Mouse (Mus musculus): Measurements from ENCODE around the gene Clec2i. TPM values are rescaled to one million over a fixed set of nuclear protein-coding genes. Genes with fewer than 3 reads are reported as not detected.

Clec2i gene
- total and polyA plus RNA-seq, 3 experiments, result not detected

DNA sequence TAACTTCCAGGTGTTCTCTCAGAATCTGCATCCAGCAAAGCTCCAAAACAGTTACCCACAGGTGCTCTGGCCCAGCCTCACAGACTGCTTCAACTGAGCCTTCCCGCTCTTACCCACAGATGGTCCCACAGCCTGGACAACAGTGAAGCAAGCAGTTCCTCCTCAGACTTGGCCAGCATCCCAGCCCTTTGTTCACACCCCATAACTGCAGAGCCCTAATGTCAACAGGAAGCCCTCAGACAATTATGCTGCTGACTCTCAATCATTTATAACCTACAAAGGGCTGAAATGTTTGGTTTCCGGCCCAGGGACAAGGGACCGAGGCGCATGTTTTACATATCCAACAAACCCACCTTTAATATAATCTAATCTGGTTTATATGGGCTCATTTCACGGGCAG lies 31.1 kb upstream of the Clec2i start:
- TF ChIP-seq HCFC1 (IDR thresholded peaks at IDR 0.05; ENCODE audit: low read depth, low read length) (0 out of 2 replicates have a peak, but pooled peaks have one; percentile 39), POLR2AphosphoS5 (IDR thresholded peaks at IDR 0.05; ENCODE audit: borderline replicate concordance, low read depth, low read length) (no peak), MYC (IDR thresholded peaks at IDR 0.05; ENCODE audit: low read depth, low read length) (0 out of 2 replicates have a peak, but pooled peaks have one; percentile 22), ETS1 (IDR thresholded peaks at IDR 0.05; ENCODE audit: low read depth, low read length) (peak; percentile 77), MEF2A (IDR thresholded peaks at IDR 0.05; ENCODE audit: extremely low read depth, insufficient replicate concordance, low read depth, low read length, poor library complexity, severe bottlenecking) (no peak), RAD21 (IDR thresholded peaks at IDR 0.05; ENCODE audit: low read depth, low read length) (peak; percentile 3), MAX (IDR thresholded peaks at IDR 0.05; ENCODE audit: low read length) (peak; percentile 86), ELF1 (IDR thresholded peaks at IDR 0.05; ENCODE audit: low read depth, low read length) (0 out of 2 replicates have a peak, but pooled peaks have one; percentile 45), JUND (IDR thresholded peaks at IDR 0.05; ENCODE audit: low read depth, low read length) (no peak), SMC3 (IDR thresholded peaks at IDR 0.05; ENCODE audit: low read depth, low read length) (peak; percentile 36), MYB (IDR thresholded peaks at IDR 0.05; ENCODE audit: low read depth, low read length) (no peak), BHLHE40 (IDR thresholded peaks at IDR 0.05; ENCODE audit: borderline replicate concordance, low read depth, low read length) (0 out of 2 replicates have a peak, but pooled peaks have one; percentile 39), EP300 (IDR thresholded peaks at IDR 0.05; ENCODE audit: low read depth in 1 of 2, low read length in 2 of 2) (peak; percentile 52 to 53; a peak in 3 of 4 replicates), ZNF384 (IDR thresholded peaks at IDR 0.05; ENCODE audit: low read depth, low read length) (0 out of 2 replicates have a peak, but pooled peaks have one; percentile 63), MXI1 (IDR thresholded peaks at IDR 0.05; ENCODE audit: low read depth, low read length) (peak; percentile 57; the same call in 1 of the 2 replicates), TCF12 (IDR thresholded peaks at IDR 0.05; ENCODE audit: low read depth, low read length) (0 out of 2 replicates have a peak, but pooled peaks have one; percentile 14), CTCF (IDR thresholded peaks at IDR 0.05 in 2 of 3, conservative IDR thresholded peaks at IDR 0.05 in 1 of 3; ENCODE audit: control insufficient read depth in 1 of 3, insufficient read depth in 1 of 3, low read depth in 2 of 3, low read length in 3 of 3, poor library complexity in 1 of 3, severe bottlenecking in 1 of 3) (no peak), SIN3A (IDR thresholded peaks at IDR 0.05; ENCODE audit: low read length) (peak; percentile 60; the same call in 1 of the 2 replicates), RCOR1 (IDR thresholded peaks at IDR 0.05; ENCODE audit: low read depth, low read length) (peak; percentile 39; the same call in 1 of the 2 replicates)
- H3K9ac ChIP-seq (ENCODE audit: control insufficient read depth, low read depth, low read length, poor library complexity, severe bottlenecking), result no peak overlapping the region
- no peaks in the 10 kb centered on the region for H3K27me3 ChIP-seq (ENCODE audit: control insufficient read depth in 1 of 2, insufficient read depth in 2 of 2, low read length in 2 of 2)
- H3K9me3 ChIP-seq (replicated peaks; ENCODE audit: insufficient read depth, low read length), result no peaks in the 10 kb centered on the region
- no peaks in the 10 kb centered on the region for H3K79me2 ChIP-seq (ENCODE audit: control insufficient read depth, insufficient read depth, low read length, poor library complexity)
- DNase-seq (ENCODE audit: low read depth, low spot score), result peak; percentile 92
- H3K4me1 ChIP-seq (ENCODE audit: control insufficient read depth in 1 of 2, insufficient read depth in 2 of 2, low read length in 2 of 2), result peaks cover 0 to 5% of the 10 kb centered on the region in 2 experiments; a peak in 2 of 4 replicates
- H3K4me3 ChIP-seq (ENCODE audit: control insufficient read depth in 1 of 2, insufficient read depth in 1 of 2, low read depth in 2 of 2, low read length in 2 of 2), result no peak overlapping the region
- H3K36me3 ChIP-seq (ENCODE audit: control insufficient read depth in 1 of 2, insufficient read depth in 2 of 2, low read length in 2 of 2), result peaks cover 0 to 7% of the 10 kb centered on the region in 2 experiments; a peak in 2 of 4 replicates
- 0 out of 2 replicates have a peak overlapping the region, but pooled peaks have one; percentile 9 for H3K27ac ChIP-seq (ENCODE audit: control insufficient read depth, low read depth, low read length)

DNA sequence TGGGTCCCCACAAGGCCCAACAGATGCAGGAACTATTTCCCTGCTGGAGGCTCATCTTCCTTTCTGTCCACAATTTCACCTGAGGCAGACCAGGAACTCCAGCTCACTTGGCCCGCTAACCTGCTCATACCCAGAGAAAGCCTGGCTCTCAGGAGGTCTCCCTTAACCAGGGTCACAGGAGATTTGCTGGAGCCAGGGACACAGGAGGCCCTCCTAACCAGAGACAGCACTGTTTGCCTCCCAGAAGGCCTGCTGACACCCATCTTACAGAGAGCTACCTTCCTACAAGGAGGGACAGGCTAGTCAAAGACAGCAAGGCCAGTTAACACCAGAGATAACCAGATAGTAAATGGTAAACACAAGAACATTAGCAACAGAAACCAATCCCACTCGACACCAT lies 29.4 kb upstream of the Clec2i start:
- H3K9me3 ChIP-seq (replicated peaks; ENCODE audit: insufficient read depth, low read length), result no peaks in the 10 kb centered on the region
- H3K36me3 ChIP-seq (ENCODE audit: control insufficient read depth in 1 of 2, insufficient read depth in 2 of 2, low read length in 2 of 2), result peaks cover 0 to 7% of the 10 kb centered on the region in 2 experiments; a peak in 2 of 4 replicates
- H3K4me1 ChIP-seq (ENCODE audit: control insufficient read depth in 1 of 2, insufficient read depth in 2 of 2, low read length in 2 of 2), result peaks cover 0 to 5% of the 10 kb centered on the region in 2 experiments; a peak in 2 of 4 replicates
- no peak overlapping the region for H3K27ac ChIP-seq (ENCODE audit: control insufficient read depth, low read depth, low read length)
- DNase-seq (ENCODE audit: low read depth, low spot score), result no peak
- H3K27me3 ChIP-seq (ENCODE audit: control insufficient read depth in 1 of 2, insufficient read depth in 2 of 2, low read length in 2 of 2), result no peaks in the 10 kb centered on the region
- no peak overlapping the region for H3K4me3 ChIP-seq (ENCODE audit: control insufficient read depth in 1 of 2, insufficient read depth in 1 of 2, low read depth in 2 of 2, low read length in 2 of 2)
- TF ChIP-seq RAD21 (IDR thresholded peaks at IDR 0.05; ENCODE audit: low read depth, low read length) (no peak), TBP (IDR thresholded peaks at IDR 0.05; ENCODE audit: low read depth, low read length) (no peak), KAT2A (conservative IDR thresholded peaks at IDR 0.05; ENCODE audit: low read depth, low read length) (no peak), MXI1 (IDR thresholded peaks at IDR 0.05; ENCODE audit: low read depth, low read length) (no peak), POLR2A (IDR thresholded peaks at IDR 0.05; ENCODE audit: control insufficient read depth in 1 of 2, insufficient read depth in 1 of 2, low read depth in 1 of 2, low read length in 2 of 2, poor library complexity in 1 of 2) (no peak), ZC3H11A (IDR thresholded peaks at IDR 0.05; ENCODE audit: low read depth, low read length) (no peak), JUND (IDR thresholded peaks at IDR 0.05; ENCODE audit: low read depth, low read length) (no peak), RCOR1 (IDR thresholded peaks at IDR 0.05; ENCODE audit: low read depth, low read length) (no peak), MAFK (IDR thresholded peaks at IDR 0.05; ENCODE audit: borderline replicate concordance, low read depth, low read length) (no peak)
- no peak overlapping the region for H3K9ac ChIP-seq (ENCODE audit: control insufficient read depth, low read depth, low read length, poor library complexity, severe bottlenecking)
- no peaks in the 10 kb centered on the region for H3K79me2 ChIP-seq (ENCODE audit: control insufficient read depth, insufficient read depth, low read length, poor library complexity)
